Mouse (Mus musculus) erythroid progenitor cell, adult 5-6 weeks (primary cell): ENCODE measurements at regions not wholly inside any gene's neighbourhood (a gene's known extent, or its start where the extent isn't known, plus 50 kb on each side); places are given as distances from the start of the nearest gene placed in this dataset.
"Not testable (repeated sequence)": the region's sequence is repeated elsewhere in the genome, so short reads cannot be mapped to it uniquely, and the experiment has no call there.

Experiments used
- ATAC-seq: replicated peaks from 2 replicates; pipeline ENCODE4 v1.8.0; 2016; ENCODE audit warnings: moderate number of reproducible peaks, mild to moderate bottlenecking, moderate TSS enrichment, inconsistent platforms; ENCODE audit not compliant: poor library complexity, low FRiP score, severe bottlenecking

- ATAC-seq = no peak
Measured at GRCm38 (mm10) chrX:94785983-94786382, 61.6 kb downstream of the Zxdb start.

DNA sequence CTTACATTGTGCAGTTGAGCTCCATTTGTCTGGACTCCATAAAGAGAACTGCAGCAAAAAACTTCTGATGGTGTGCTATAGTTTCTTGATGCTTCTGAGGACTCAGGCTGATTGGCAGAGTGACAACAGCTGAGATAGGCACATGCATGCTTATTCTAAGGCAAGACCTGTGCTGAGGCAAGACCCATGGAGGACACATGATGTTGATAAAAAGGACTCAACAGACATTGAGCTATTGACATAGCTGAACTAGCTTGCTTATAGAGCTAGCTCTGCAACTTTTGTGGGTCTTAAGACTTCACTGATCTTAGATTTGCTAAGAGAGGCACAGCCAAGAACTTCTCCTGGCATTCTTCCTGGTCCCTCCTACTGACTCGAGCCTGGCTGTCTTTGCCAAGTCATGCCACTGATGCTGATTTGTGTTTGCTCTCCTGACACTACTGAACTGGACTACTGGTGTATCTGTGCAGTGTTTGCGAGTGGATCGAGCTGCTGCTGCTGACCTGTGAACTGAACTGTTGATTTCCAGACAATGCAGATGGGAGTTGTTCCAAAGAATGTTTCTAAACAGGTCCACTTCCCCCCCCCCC lies 64.1 kb downstream of the Zxdb start:
- ATAC-seq = no peak

DNA sequence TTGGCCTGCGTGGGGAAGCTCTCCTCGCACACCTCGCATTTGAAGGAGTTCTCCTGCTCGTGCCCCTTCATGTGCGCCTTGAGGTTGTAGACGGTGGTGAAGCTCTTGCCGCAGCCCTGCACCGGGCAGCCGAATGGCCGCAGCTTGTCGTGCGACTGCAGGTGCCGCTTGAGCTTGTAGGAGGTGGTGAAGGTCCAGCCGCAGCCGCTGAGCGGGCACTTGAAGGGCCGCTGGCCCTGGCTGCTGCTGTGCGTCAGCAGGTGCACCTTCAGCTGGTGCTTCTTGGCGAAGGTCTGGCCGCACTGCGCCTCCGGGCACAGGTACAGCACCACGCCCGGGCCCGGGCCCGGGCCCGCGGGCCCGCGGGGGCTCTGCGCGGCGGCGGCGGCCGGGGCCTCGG lies 72.5 kb downstream of the Zxdb start:
- 0 out of 2 replicates have a peak, but pooled peaks have one; percentile 47 for ATAC-seq

GRCm38 (mm10) chrX:94797348-94798182 lies 73.2 kb downstream of the Zxdb start:
- ATAC-seq = peak; percentile 70; the same call in 1 of the 2 replicates

DNA sequence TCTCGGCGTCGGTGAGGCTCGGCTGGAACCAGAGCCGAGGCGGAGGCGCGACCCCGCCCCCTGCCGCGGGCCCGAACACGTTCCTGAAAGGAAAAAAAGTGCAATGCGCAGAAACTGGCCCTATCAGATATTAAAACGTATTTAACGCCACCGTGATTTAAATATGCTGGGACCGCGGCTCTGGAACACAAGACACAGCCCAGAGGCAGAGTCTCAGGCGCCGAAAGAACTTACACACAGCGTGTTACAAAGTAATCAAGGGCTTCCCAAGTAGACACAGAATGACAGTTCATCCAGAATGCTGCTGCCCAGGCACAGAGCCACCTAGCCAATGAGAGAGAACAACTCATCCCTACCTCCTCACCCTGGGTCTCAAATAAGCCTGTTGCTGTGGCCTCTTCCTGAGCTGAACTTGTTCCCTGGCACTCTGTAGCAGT lies 73.8 kb downstream of the Zxdb start:
- ATAC-seq = not testable (repeated sequence)

- ATAC-seq = not testable (repeated sequence)
Measured at GRCm38 (mm10) chrX:94812760-94813159, 88.4 kb downstream of the Zxdb start.

- not testable (repeated sequence) for ATAC-seq
Measured at GRCm38 (mm10) chrX:94827524-94827923, 103.2 kb downstream of the Zxdb start.

DNA sequence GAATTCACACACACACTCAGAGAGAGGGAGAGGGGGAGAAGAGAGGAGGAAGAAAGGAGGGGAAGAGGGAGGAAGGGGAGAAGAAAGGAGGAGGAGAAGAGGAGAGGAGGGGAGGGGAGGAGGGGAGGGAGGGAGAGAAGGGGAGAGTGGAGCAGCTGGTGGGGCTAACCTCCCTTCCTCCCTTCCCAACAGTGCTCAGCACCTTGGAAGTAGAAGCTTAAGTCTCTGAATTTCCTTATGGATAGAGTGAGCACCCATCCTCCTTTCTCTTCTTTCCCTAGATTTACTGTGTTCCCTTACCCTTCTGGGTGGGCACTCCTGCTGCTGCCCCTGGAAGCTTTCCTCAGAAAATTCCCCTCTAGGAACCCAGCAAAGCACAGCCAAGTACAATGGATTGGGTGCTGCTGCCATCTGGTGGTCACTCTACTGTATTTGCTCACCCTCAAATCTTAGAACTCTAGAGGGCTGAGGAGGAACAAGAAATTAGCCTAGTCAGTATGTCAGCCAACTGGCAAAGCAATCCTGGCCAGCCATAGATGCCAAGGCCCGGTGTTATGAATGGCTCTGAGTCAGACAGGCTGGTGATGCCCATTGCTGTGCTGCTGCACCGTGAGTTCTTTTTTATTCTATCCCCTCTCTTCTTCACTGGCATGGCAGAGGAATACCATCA lies 119.9 kb downstream of the Zxdb start:
- ATAC-seq = peak; percentile 82

GRCm38 (mm10) chrX:94849549-94849948 lies 125.2 kb downstream of the Zxdb start:
- ATAC-seq = not testable (repeated sequence)

GRCm38 (mm10) chrX:94857501-94857900 lies 133.1 kb downstream of the Zxdb start:
- ATAC-seq = no peak

DNA sequence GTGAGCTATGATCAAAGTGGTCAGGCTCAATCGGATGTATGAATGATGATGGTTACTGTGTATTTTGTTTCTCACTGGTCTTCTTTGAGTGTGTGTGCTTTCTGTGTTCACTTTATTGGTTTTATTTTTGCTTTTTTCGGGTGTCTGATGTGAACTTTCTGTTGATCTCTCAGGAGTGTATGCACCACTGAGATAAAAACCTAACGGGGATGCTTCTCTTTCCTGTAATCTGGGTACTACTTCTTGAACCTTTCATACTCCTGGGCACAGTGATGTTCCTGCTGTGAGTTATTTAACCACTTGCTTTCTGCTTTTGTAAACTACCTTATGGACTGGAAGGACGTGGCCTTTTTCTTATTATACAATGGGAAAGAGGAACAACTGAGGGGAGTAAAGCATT lies 133.6 kb downstream of the Zxdb start:
- no peak for ATAC-seq

DNA sequence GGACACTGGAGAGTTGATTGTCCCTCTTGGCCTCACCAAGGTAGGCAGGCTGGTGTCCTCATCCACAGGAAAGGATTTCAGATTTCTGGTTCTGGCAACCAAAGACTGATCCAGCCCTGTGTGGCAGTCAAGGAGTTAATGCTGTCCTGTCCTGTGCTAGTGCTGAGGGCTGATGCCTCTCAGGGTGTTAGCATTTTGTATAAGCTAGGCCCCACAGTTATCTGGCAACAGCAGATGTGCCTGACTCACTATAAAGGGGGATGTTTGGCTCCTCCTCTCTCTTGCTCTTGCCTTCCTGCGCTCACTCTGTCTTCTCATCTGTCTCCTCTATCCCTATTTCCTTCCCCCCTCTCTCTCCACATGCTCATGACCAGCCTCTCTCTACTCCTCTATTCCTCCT lies 138.8 kb downstream of the Zxdb start:
- peak; percentile 93 for ATAC-seq

GRCm38 (mm10) chrX:94865531-94866502 lies 141.4 kb downstream of the Zxdb start:
- ATAC-seq = peak; percentile 90

DNA sequence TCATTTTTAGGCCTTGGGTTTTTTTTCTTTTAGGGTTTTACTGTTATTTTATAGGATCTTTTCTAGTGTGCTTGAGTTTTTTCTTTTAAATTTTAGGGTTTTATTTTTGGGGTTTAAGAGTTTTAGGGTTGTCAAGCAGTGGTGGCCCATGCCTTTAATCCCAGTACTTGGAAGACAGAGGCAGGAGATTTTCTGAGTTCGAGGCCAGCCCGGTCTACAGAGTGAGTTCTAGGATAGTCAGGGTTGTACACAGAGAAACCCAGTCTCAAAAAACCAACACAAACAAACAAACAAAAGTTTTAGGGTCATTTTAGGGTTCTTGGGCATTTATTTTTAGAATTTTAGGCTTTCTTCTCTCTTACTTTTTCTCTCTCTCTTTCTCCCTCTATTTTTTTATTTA lies 142.9 kb downstream of the Spin4 start:
- not testable (repeated sequence) for ATAC-seq
